Mouse (Mus musculus) CH12.LX (cell line): ENCODE results near the gene Mfrp.

Experiments used
- CHD2 ChIP-seq: IDR thresholded peaks from 2 replicates; pipeline ENCODE4 v1.6.1; 2011; ENCODE audit warnings: low read length, improper control_type of control experiment
- CTCF ChIP-seq, 2 experiments: IDR thresholded peaks in 1 of 2; conservative IDR thresholded peaks in 1 of 2; 2 replicates each; pipeline ENCODE4 v1.5.1; 2011 to 2012; ENCODE audit warnings: low read depth in 2 of 2, low read length in 2 of 2, improper control_type of control experiment in 1 of 2, inconsistent platforms in 1 of 2, mild to moderate bottlenecking in 1 of 2, moderate library complexity in 1 of 2
- E2F4 ChIP-seq: IDR thresholded peaks from 2 replicates; pipeline ENCODE4 v1.6.1; 2011; ENCODE audit warnings: low read depth, low read length, improper control_type of control experiment; ENCODE audit not compliant: insufficient replicate concordance
- EP300 ChIP-seq: IDR thresholded peaks from 2 replicates; pipeline ENCODE4 v1.6.1; 2011; ENCODE audit warnings: low read length, improper control_type of control experiment
- MXI1 ChIP-seq: IDR thresholded peaks from 2 replicates; pipeline ENCODE4 v1.6.1; 2011; ENCODE audit warnings: mild to moderate bottlenecking, low read depth, low read length, improper control_type of control experiment
- MYC ChIP-seq: IDR thresholded peaks from 2 replicates; pipeline ENCODE4 v1.6.1; 2011; ENCODE audit warnings: low read depth, mild to moderate bottlenecking, improper control_type of control experiment, low read length
- POLR2AphosphoS2 ChIP-seq: IDR thresholded peaks from 2 replicates; pipeline ENCODE4 v1.6.1; 2011; ENCODE audit warnings: low read depth, low read length, improper control_type of control experiment
- RAD21 ChIP-seq: IDR thresholded peaks from 2 replicates; pipeline ENCODE4 v1.6.1; 2011; ENCODE audit warnings: low read depth, mild to moderate bottlenecking, low read length, improper control_type of control experiment, moderate library complexity
- SIN3A ChIP-seq: IDR thresholded peaks from 2 replicates; pipeline ENCODE4 v1.6.1; 2012; ENCODE audit warnings: low read length, improper control_type of control experiment, inconsistent platforms
- TBP ChIP-seq: conservative IDR thresholded peaks from 2 replicates; pipeline ENCODE4 v1.6.1; 2011; ENCODE audit warnings: low read depth, low read length, improper control_type of control experiment
- ZC3H11A ChIP-seq: IDR thresholded peaks from 2 replicates; pipeline ENCODE4 v1.6.1; 2012; ENCODE audit warnings: low read depth, mild to moderate bottlenecking, inconsistent platforms, low read length, improper control_type of control experiment
- ZNF384 ChIP-seq: IDR thresholded peaks from 2 replicates; pipeline ENCODE4 v1.6.1; 2012; ENCODE audit warnings: low read depth, low read length, improper control_type of control experiment, inconsistent platforms

DNA sequence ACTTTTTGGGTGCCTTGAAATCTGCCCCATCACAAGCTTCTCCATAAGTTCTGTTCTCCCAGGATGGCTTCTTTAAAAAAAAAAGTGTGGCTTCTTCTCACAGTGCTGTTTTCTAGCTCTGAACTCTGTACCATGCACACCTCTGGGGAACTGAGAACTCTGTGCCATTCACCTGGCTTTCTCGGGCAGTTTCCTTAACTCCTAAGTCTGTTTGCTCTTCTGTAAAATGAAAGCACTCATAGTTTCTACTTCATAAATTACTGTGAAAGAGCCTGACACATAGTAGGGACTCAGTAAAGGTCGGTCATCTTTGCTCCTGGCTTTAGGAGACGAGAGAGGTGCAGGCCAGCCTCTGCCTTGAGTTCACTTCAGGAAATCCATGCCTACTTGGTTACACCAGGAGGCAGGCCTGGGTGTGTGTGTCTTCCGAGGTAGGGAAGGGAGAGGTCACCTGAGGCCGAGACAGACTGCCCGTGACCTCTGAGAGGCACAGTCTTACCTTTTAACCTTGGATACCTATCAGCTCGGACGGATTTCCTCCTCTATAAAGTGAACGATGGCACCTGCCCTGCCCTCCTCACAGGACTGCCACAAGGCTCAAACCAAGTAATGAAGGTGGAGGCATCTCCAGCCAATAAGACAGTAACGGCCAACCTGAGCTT lies 23.3 kb upstream of the Mfrp start:
- TF ChIP-seq EP300: no peak
- no peak for TF ChIP-seq CHD2
- no peak for TF ChIP-seq TBP
- no peak for TF ChIP-seq CTCF (conservative IDR thresholded peaks at IDR 0.05 in 1 of 2, IDR thresholded peaks at IDR 0.05 in 1 of 2; ENCODE audit: low read depth in 2 of 2, low read length in 2 of 2)
- no peak for TF ChIP-seq RAD21
- TF ChIP-seq MXI1: no peak
- no peak for TF ChIP-seq ZNF384
- TF ChIP-seq SIN3A: no peak
- no peak for TF ChIP-seq MYC
- no peak for TF ChIP-seq E2F4
- TF ChIP-seq POLR2AphosphoS2: no peak
- no peak for TF ChIP-seq ZC3H11A
